Mouse (Mus musculus): ENCODE results near the gene Syt1. TPM values are rescaled to one million over a fixed set of nuclear protein-coding genes. Genes with fewer than 3 reads are reported as not detected.

Gene Syt1
- polyA plus RNA-seq, 1 experiment: 0.67 TPM

- Histone ChIP-seq H3K36me3 (ENCODE audit: control insufficient read depth, insufficient read depth, low read length) (no peaks in the 10 kb centered on the region), H3K27ac (ENCODE audit: insufficient read depth, low read depth, low read length) (no peak overlapping the region), H3K27me3 (ENCODE audit: control insufficient read depth, insufficient read depth, low read length) (no peaks in the 10 kb centered on the region), H3K4me3 (ENCODE audit: low read depth, low read length) (no peak overlapping the region), H3K4me1 (ENCODE audit: control insufficient read depth, insufficient read depth, insufficient read length, low read length) (no peaks in the 10 kb centered on the region)
- 82% methylated on average over 3 of the region's 3 CpGs for WGBS
- TF ChIP-seq CTCF (IDR thresholded peaks at IDR 0.05; ENCODE audit: extremely low read depth, insufficient read length, insufficient replicate concordance, low read depth, low read length) (no peak), POLR2A (IDR thresholded peaks at IDR 0.05; ENCODE audit: low read depth, low read length) (no peak)
These were observed 80.5 kb downstream of the Syt1 start for GRCm38 (mm10) chr10:108930299-108930698.

GRCm38 (mm10) chr10:108929676-108930075 lies 81.1 kb downstream of the Syt1 start:
- H3K4me1 ChIP-seq (ENCODE audit: control insufficient read depth, insufficient read depth, insufficient read length, low read length): no peaks in the 10 kb centered on the region
- no peak for TF ChIP-seq POLR2A (IDR thresholded peaks at IDR 0.05; ENCODE audit: low read depth, low read length)
- no peak for TF ChIP-seq CTCF (IDR thresholded peaks at IDR 0.05; ENCODE audit: extremely low read depth, insufficient read length, insufficient replicate concordance, low read depth, low read length)
- H3K4me3 ChIP-seq (ENCODE audit: low read depth, low read length): no peak overlapping the region
- no peaks in the 10 kb centered on the region for H3K27me3 ChIP-seq (ENCODE audit: control insufficient read depth, insufficient read depth, low read length)
- 82% methylated on average over 6 of the region's 6 CpGs for WGBS
- H3K36me3 ChIP-seq (ENCODE audit: control insufficient read depth, insufficient read depth, low read length): no peaks in the 10 kb centered on the region
- no peak overlapping the region for H3K27ac ChIP-seq (ENCODE audit: insufficient read depth, low read depth, low read length)

- Histone ChIP-seq H3K27me3 (ENCODE audit: control insufficient read depth, insufficient read depth, low read length) (no peaks in the 10 kb centered on the region), H3K36me3 (ENCODE audit: control insufficient read depth, insufficient read depth, low read length) (no peaks in the 10 kb centered on the region), H3K4me3 (ENCODE audit: low read depth, low read length) (no peak overlapping the region), H3K4me1 (ENCODE audit: control insufficient read depth, insufficient read depth, insufficient read length, low read length) (no peaks in the 10 kb centered on the region), H3K27ac (ENCODE audit: insufficient read depth, low read depth, low read length) (no peak overlapping the region)
- 95% methylated on average over 1 of the region's 1 CpGs for WGBS
- TF ChIP-seq CTCF (IDR thresholded peaks at IDR 0.05; ENCODE audit: extremely low read depth, insufficient read length, insufficient replicate concordance, low read depth, low read length): no peak
- TF ChIP-seq POLR2A (IDR thresholded peaks at IDR 0.05; ENCODE audit: low read depth, low read length): no peak
These were observed 105.5 kb downstream of the Syt1 start for GRCm38 (mm10) chr10:108905264-108905663.

- no peak overlapping the region for H3K27ac ChIP-seq (ENCODE audit: insufficient read depth, low read depth, low read length)
- TF ChIP-seq POLR2A (IDR thresholded peaks at IDR 0.05; ENCODE audit: low read depth, low read length): no peak
- no peak for TF ChIP-seq CTCF (IDR thresholded peaks at IDR 0.05; ENCODE audit: extremely low read depth, insufficient read length, insufficient replicate concordance, low read depth, low read length)
- no peak overlapping the region for H3K4me3 ChIP-seq (ENCODE audit: low read depth, low read length)
- no peaks in the 10 kb centered on the region for H3K4me1 ChIP-seq (ENCODE audit: control insufficient read depth, insufficient read depth, insufficient read length, low read length)
- WGBS: 68% methylated on average over 4 of the region's 4 CpGs
- no peaks in the 10 kb centered on the region for H3K27me3 ChIP-seq (ENCODE audit: control insufficient read depth, insufficient read depth, low read length)
- H3K36me3 ChIP-seq (ENCODE audit: control insufficient read depth, insufficient read depth, low read length): no peaks in the 10 kb centered on the region
These were observed 106.4 kb downstream of the Syt1 start for GRCm38 (mm10) chr10:108904371-108904770.

GRCm38 (mm10) chr10:108896529-108896928 lies 114.3 kb downstream of the Syt1 start:
- H3K4me3 ChIP-seq (ENCODE audit: low read depth, low read length): no peak overlapping the region
- no peaks in the 10 kb centered on the region for H3K4me1 ChIP-seq (ENCODE audit: control insufficient read depth, insufficient read depth, insufficient read length, low read length)
- 82% methylated on average over 5 of the region's 5 CpGs for WGBS

DNA sequence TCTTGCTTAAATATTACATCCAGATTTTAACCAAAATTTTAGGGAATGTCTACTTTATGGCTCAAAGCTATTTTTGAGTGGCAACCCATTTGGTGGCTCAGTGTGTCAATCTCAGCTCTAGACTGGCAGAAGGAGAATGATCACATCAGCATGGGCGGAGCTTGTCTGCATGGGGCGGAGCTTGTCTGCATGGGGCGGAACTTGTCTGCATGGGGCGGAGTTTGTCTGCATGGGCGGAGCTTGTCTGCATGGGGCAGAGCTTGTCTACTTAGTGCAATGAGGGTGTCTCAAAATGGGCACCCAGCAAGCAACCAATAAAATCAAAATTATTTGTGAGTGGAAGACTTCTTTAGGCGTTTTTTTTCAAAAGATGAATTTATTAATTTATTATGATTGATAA lies 117.5 kb downstream of the Syt1 start:
- no peak for TF ChIP-seq CTCF (IDR thresholded peaks at IDR 0.05; ENCODE audit: extremely low read depth, insufficient read length, insufficient replicate concordance, low read depth, low read length)
- TF ChIP-seq POLR2A (IDR thresholded peaks at IDR 0.05; ENCODE audit: low read depth, low read length): no peak
- H3K27ac ChIP-seq (ENCODE audit: insufficient read depth, low read depth, low read length): no peak overlapping the region
- no peaks in the 10 kb centered on the region for H3K36me3 ChIP-seq (ENCODE audit: control insufficient read depth, insufficient read depth, low read length)
- H3K4me1 ChIP-seq (ENCODE audit: control insufficient read depth, insufficient read depth, insufficient read length, low read length): no peaks in the 10 kb centered on the region
- 84% methylated on average over 6 of the region's 6 CpGs for WGBS
- H3K27me3 ChIP-seq (ENCODE audit: control insufficient read depth, insufficient read depth, low read length): no peaks in the 10 kb centered on the region
- H3K4me3 ChIP-seq (ENCODE audit: low read depth, low read length): no peak overlapping the region

More at GRCm38 (mm10) chr10:108896529-108896928, 114.3 kb downstream of the Syt1 start:
- H3K27ac ChIP-seq (ENCODE audit: insufficient read depth, low read depth, low read length): no peak overlapping the region
- H3K27me3 ChIP-seq (ENCODE audit: control insufficient read depth, insufficient read depth, low read length): no peaks in the 10 kb centered on the region
- TF ChIP-seq POLR2A (IDR thresholded peaks at IDR 0.05; ENCODE audit: low read depth, low read length) (no peak), CTCF (IDR thresholded peaks at IDR 0.05; ENCODE audit: extremely low read depth, insufficient read length, insufficient replicate concordance, low read depth, low read length) (no peak)
- no peaks in the 10 kb centered on the region for H3K36me3 ChIP-seq (ENCODE audit: control insufficient read depth, insufficient read depth, low read length)

DNA sequence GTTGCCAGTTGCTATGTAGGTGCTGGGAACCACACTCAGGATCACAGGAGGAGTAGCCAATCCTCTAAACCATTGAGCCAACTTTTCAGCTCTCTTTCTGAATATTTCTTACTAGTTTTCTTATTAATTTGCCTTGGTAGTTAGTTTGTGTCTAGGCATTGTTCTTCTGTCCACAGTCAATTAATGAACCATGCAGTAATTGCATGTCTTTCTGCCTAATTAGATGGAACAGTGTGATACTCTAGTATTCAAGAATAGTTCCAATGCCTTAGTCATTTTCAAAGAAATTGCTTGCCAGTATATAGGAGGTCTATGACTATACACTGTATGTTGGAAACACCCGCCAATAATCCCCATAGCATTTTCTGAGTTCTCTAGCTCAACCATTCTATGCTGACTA lies 118.3 kb downstream of the Syt1 start:
- H3K4me1 ChIP-seq (ENCODE audit: control insufficient read depth, insufficient read depth, insufficient read length, low read length): no peaks in the 10 kb centered on the region
- no peak overlapping the region for H3K27ac ChIP-seq (ENCODE audit: insufficient read depth, low read depth, low read length)
- no peaks in the 10 kb centered on the region for H3K36me3 ChIP-seq (ENCODE audit: control insufficient read depth, insufficient read depth, low read length)
- TF ChIP-seq POLR2A (IDR thresholded peaks at IDR 0.05; ENCODE audit: low read depth, low read length): no peak
- TF ChIP-seq CTCF (IDR thresholded peaks at IDR 0.05; ENCODE audit: extremely low read depth, insufficient read length, insufficient replicate concordance, low read depth, low read length): no peak
- H3K4me3 ChIP-seq (ENCODE audit: low read depth, low read length): no peak overlapping the region
- H3K27me3 ChIP-seq (ENCODE audit: control insufficient read depth, insufficient read depth, low read length): no peaks in the 10 kb centered on the region
- 95% methylated on average over 1 of the region's 1 CpGs for WGBS

DNA sequence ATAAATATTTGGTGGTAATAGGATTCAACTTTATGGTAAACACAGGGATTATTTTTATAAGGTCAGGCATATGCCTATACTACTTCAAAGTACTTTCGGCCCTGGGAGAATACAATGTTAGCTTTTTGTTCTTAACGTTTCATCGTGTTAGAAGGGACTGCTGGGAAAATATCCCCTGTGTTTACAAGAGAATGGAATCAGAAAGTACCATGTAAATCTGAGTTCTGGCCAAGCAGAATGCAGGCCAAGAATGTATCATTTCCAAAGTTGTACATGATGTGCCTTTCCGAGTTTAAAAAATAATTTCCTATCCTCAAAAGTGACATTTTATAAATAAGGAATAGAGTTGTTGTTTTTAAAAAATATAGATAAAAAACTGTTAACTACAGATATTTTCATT lies 121.7 kb downstream of the Syt1 start:
- Histone ChIP-seq H3K36me3 (ENCODE audit: control insufficient read depth, insufficient read depth, low read length) (no peaks in the 10 kb centered on the region), H3K4me1 (ENCODE audit: control insufficient read depth, insufficient read depth, insufficient read length, low read length) (no peaks in the 10 kb centered on the region), H3K27ac (ENCODE audit: insufficient read depth, low read depth, low read length) (no peak overlapping the region), H3K4me3 (ENCODE audit: low read depth, low read length) (no peak overlapping the region), H3K27me3 (ENCODE audit: control insufficient read depth, insufficient read depth, low read length) (no peaks in the 10 kb centered on the region)
- 75% methylated on average over 4 of the region's 4 CpGs for WGBS
- TF ChIP-seq CTCF (IDR thresholded peaks at IDR 0.05; ENCODE audit: extremely low read depth, insufficient read length, insufficient replicate concordance, low read depth, low read length) (no peak), POLR2A (IDR thresholded peaks at IDR 0.05; ENCODE audit: low read depth, low read length) (no peak)
